Mouse (Mus musculus): ENCODE measurements around the gene Oxnad1. TPM values are rescaled to one million over a fixed set of nuclear protein-coding genes. Genes with fewer than 3 reads are reported as not detected.
"Not testable (repeated sequence)": the region's sequence is repeated elsewhere in the genome, so short reads cannot be mapped to it uniquely, and the experiment has no call there.

The Oxnad1 gene
- polyA plus RNA-seq, 1 experiment from 2014 or later, result 20.9 TPM

DNA sequence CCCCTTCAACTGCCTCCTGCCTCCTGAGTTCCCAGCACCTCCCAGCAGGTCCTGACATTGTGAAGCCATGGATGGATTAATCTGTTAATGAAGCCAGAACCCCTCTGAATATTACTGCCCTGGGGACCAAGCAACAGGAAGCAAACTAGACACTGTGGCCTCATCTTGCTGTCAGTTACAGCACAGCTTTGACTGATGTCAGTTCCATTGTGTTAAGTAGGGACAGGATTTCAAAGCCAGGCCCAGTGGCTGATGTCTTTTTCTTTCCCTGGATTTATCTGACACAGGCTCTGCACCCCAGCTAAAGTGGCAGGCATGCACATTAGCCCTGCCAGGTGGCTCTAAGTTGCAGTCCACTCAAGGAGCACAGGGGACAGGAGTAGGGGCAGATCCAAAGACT, 12.4 kb upstream of the Oxnad1 start:
- H3K27me3 ChIP-seq, result no peaks in the 10 kb centered on the region
- ATAC-seq (ENCODE audit: borderline replicate concordance, extremely low read depth, low FRiP score, low TSS enrichment), result no peak

DNA sequence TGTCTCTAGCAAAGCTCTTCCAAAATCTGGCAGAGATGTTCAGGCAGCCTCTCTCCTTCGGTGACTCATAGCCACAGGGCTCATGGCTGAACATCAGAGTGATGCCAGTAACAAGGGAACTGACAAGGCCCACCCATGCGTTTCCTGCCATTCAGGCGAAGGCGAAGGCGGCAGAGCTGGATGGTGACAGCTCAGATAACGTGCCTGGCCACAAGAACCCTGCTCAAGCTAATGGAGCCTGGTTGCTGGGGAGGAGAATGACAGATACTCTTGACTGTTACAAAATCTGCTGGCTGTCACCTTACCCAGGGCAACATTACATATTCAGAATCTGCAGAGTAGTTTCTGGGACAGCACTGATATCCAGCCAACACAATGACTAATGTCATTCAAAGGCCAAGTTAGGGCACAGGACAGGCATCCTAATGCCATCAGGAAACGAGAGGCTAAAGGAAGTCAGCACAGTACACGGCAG, 11.9 kb upstream of the Oxnad1 start:
- Histone ChIP-seq H3K4me3 (no peak overlapping the region), H3K4me1 (peaks cover 8% of the 10 kb centered on the region; the same call in 1 of the 2 replicates), H3K27me3 (no peaks in the 10 kb centered on the region), H3K4me2 (no peak overlapping the region), H3K27ac (peak overlapping the region; percentile 27; the same call in 1 of the 2 replicates), H3K9me3 (no peaks in the 10 kb centered on the region), H3K9ac (no peak overlapping the region), H3K36me3 (no peaks in the 10 kb centered on the region)
- ATAC-seq (ENCODE audit: borderline replicate concordance, extremely low read depth, low FRiP score, low TSS enrichment), result 0 out of 2 replicates have a peak, but pooled peaks have one; percentile 8
- WGBS, result 35% methylated on average over 8 of the region's 8 CpGs

More for the DNA sequence above, 12.4 kb upstream of the Oxnad1 start:
- Histone ChIP-seq H3K27ac (peak overlapping the region; percentile 27; the same call in 1 of the 2 replicates), H3K36me3 (no peaks in the 10 kb centered on the region), H3K4me3 (no peak overlapping the region), H3K9ac (no peak overlapping the region), H3K4me2 (no peak overlapping the region), H3K9me3 (no peaks in the 10 kb centered on the region), H3K4me1 (peaks cover 8% of the 10 kb centered on the region; the same call in 1 of the 2 replicates)

GRCm38 (mm10) chr14:32073901-32074300, 11.3 kb upstream of the Oxnad1 start:
- no peak overlapping the region for H3K4me3 ChIP-seq
- no peak overlapping the region for H3K27ac ChIP-seq
- H3K9ac ChIP-seq, result no peak overlapping the region
- H3K9me3 ChIP-seq, result no peaks in the 10 kb centered on the region
- no peaks in the 10 kb centered on the region for H3K27me3 ChIP-seq
- no peak overlapping the region for H3K4me2 ChIP-seq
- 60% methylated on average over 7 of the region's 7 CpGs for WGBS
- H3K36me3 ChIP-seq, result no peaks in the 10 kb centered on the region
- peaks cover 8% of the 10 kb centered on the region; the same call in 1 of the 2 replicates for H3K4me1 ChIP-seq
- ATAC-seq (ENCODE audit: borderline replicate concordance, extremely low read depth, low FRiP score, low TSS enrichment), result no peak

DNA sequence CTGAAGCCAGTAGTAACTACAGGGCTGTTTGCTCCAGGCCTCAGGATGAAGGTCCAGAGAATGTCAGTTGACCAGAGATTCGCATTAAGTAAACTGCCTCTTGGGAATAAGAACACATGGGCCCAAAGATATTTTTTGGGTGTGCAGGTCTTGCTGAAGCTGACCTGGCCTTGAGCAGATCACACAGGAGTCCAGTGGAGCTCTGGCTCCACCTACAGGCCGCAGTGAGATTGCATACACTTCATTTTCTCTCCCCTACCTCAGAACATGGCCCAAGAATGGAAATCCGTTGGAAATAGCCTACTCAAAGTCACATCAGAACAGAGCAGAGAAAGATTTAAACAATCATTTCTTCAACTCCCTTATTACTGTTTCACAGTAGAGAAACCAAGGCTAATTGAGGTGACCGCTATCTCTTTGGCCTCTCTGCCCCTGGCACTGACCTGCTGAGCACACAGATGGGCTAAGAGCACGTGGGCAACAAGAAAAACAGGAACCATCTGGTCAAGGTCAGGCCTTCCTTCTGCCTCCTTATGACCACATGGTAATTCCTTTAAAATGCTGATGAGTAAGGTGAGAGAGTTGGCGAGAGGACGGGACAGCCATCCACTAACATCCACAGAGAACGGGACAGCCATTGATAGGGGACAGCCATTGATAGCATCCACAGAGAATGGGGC, 8.1 kb upstream of the Oxnad1 start:
- Histone ChIP-seq H3K4me2 (no peak overlapping the region), H3K9me3 (no peaks in the 10 kb centered on the region), H3K27ac (no peak overlapping the region), H3K36me3 (peaks cover 15% of the 10 kb centered on the region), H3K9ac (no peak overlapping the region), H3K4me1 (peaks cover 8% of the 10 kb centered on the region; the same call in 1 of the 2 replicates), H3K27me3 (no peaks in the 10 kb centered on the region), H3K4me3 (no peak overlapping the region)
- no peak for ATAC-seq (ENCODE audit: borderline replicate concordance, extremely low read depth, low FRiP score, low TSS enrichment)
- WGBS, result 44% methylated on average over 8 of the region's 8 CpGs

GRCm38 (mm10) chr14:32081026-32081425, 4.1 kb upstream of the Oxnad1 start:
- H3K9me3 ChIP-seq, result no peaks in the 10 kb centered on the region
- H3K4me2 ChIP-seq, result no peak overlapping the region
- peaks cover 24% of the 10 kb centered on the region for H3K36me3 ChIP-seq
- 84% methylated on average over 10 of the region's 10 CpGs for WGBS
- no peak overlapping the region for H3K4me3 ChIP-seq
- H3K4me1 ChIP-seq, result peaks cover 4% of the 10 kb centered on the region; the same call in 1 of the 2 replicates
- ATAC-seq (ENCODE audit: borderline replicate concordance, extremely low read depth, low FRiP score, low TSS enrichment), result no peak
- no peak overlapping the region for H3K9ac ChIP-seq
- no peak overlapping the region for H3K27ac ChIP-seq
- no peaks in the 10 kb centered on the region for H3K27me3 ChIP-seq

DNA sequence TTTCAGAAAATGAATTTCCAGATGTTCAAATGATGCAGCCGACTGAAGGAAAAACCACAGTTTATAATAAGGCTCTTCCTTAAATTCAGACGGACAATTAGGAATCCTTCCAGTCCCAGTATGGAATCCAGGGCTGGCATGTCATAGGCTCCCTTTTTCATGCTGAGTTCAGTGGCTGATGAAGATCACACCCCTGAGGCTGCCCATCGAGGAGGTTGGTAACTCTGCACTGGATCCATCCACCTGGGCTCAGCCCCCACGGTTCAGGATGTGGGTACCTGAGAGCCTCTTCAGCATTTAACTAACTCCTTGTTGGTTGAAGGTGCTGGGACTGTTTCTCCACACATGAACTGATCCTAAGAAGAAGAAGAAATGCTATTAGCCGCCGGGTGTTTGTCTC, 2.3 kb upstream of the Oxnad1 start:
- Histone ChIP-seq H3K4me2 (no peak overlapping the region), H3K9me3 (no peaks in the 10 kb centered on the region), H3K9ac (no peak overlapping the region), H3K36me3 (peaks cover 24% of the 10 kb centered on the region), H3K4me1 (peaks cover 8% of the 10 kb centered on the region), H3K27ac (no peak overlapping the region), H3K4me3 (no peak overlapping the region), H3K27me3 (no peaks in the 10 kb centered on the region)
- ATAC-seq (ENCODE audit: borderline replicate concordance, extremely low read depth, low FRiP score, low TSS enrichment), result no peak
- 86% methylated on average over 6 of the region's 6 CpGs for WGBS

- peaks cover 8% of the 10 kb centered on the region for H3K4me1 ChIP-seq
- 89% methylated on average over 2 of the region's 2 CpGs for WGBS
Observed at GRCm38 (mm10) chr14:32083466-32083865, 1.7 kb upstream of the Oxnad1 start.

GRCm38 (mm10) chr14:32085486-32086201, 470 bp downstream of the Oxnad1 start, which contains the start of gene Dph3:
Gene Dph3 (minus strand): TSS chr14:32085729.
- H3K9ac ChIP-seq, result peak within 1 kb of the TSS; percentile 72
- H3K9me3 ChIP-seq, result no peaks in the 10 kb centered on the region
- peak; percentile 97 for ATAC-seq (ENCODE audit: borderline replicate concordance, extremely low read depth, low FRiP score, low TSS enrichment)
- WGBS, result 0% methylated on average over 43 of the region's 43 CpGs
- no peaks in the 10 kb centered on the region for H3K27me3 ChIP-seq
- peak within 1 kb of the TSS; percentile 68 for H3K4me3 ChIP-seq
- peaks cover 22% of the 10 kb centered on the region for H3K36me3 ChIP-seq
- peaks cover 8% of the 10 kb centered on the region for H3K4me1 ChIP-seq
- peak within 1 kb of the TSS; percentile 87 for H3K27ac ChIP-seq
- H3K4me2 ChIP-seq, result peak within 1 kb of the TSS; percentile 71

More at GRCm38 (mm10) chr14:32083466-32083865, 1.7 kb upstream of the Oxnad1 start:
- H3K9ac ChIP-seq, result no peak overlapping the region
- peaks cover 24% of the 10 kb centered on the region for H3K36me3 ChIP-seq
- no peaks in the 10 kb centered on the region for H3K9me3 ChIP-seq
- no peaks in the 10 kb centered on the region for H3K27me3 ChIP-seq
- no peak overlapping the region for H3K4me3 ChIP-seq
- no peak overlapping the region for H3K27ac ChIP-seq
- H3K4me2 ChIP-seq, result no peak overlapping the region
- ATAC-seq (ENCODE audit: borderline replicate concordance, extremely low read depth, low FRiP score, low TSS enrichment), result no peak

- Histone ChIP-seq H3K4me2 (peak overlapping the region; percentile 71), H3K36me3 (peaks cover 16% of the 10 kb centered on the region), H3K4me3 (peak overlapping the region; percentile 68), H3K4me1 (peaks cover 8% of the 10 kb centered on the region), H3K27ac (peak overlapping the region; percentile 87), H3K9me3 (no peaks in the 10 kb centered on the region), H3K27me3 (no peaks in the 10 kb centered on the region), H3K9ac (peak overlapping the region; percentile 72)
- no peak for ATAC-seq (ENCODE audit: borderline replicate concordance, extremely low read depth, low FRiP score, low TSS enrichment)
- WGBS, result 8% methylated on average over 8 of the region's 8 CpGs
Observed at GRCm38 (mm10) chr14:32086226-32086625, 1.1 kb downstream of the Oxnad1 start.

DNA sequence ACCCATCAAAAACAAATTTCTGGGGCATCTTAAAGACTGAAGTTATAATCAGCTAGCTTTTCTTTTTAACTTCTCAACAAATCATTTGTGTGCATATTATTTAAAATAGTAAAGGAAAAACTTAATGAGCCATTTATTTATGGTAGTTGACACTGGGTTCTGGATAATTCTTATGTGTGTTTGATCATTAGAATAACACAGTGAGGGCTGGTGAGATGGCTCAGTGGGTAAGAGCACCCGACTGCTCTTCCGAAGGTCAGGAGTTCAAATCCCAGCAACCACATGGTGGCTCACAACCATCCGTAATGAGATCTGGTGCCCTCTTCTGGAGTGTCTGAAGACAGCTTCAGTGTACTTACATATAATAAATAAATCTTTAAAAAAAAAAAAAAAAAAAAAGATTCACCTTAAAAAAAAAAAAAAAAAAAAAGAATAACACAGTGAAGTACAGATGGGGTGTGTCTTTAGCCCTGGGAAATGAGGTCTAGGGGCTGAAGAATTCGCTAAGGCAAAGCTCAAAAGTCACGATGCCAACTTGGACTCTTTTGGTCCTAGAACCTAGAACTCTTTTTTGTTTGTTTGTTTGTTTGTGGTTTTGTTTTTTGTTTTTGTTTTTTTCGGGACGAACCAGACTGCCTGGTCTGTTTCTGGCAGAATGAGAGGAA, 2.5 kb downstream of the Oxnad1 start:
- H3K36me3 ChIP-seq; H3K9ac ChIP-seq; H3K4me2 ChIP-seq; H3K9me3 ChIP-seq; H3K27ac ChIP-seq; H3K4me3 ChIP-seq; H3K27me3 ChIP-seq; H3K4me1 ChIP-seq; ATAC-seq (ENCODE audit: borderline replicate concordance, extremely low read depth, low FRiP score, low TSS enrichment): not testable (repeated sequence)
- 88% methylated on average over 7 of the region's 7 CpGs for WGBS

GRCm38 (mm10) chr14:32091124-32091523, 6.0 kb downstream of the Oxnad1 start:
- Histone ChIP-seq H3K4me3 (no peak overlapping the region), H3K9me3 (no peaks in the 10 kb centered on the region), H3K27ac (no peak overlapping the region), H3K27me3 (no peaks in the 10 kb centered on the region), H3K4me2 (no peak overlapping the region), H3K36me3 (peaks cover 22% of the 10 kb centered on the region), H3K4me1 (peaks cover 4% of the 10 kb centered on the region; the same call in 1 of the 2 replicates), H3K9ac (no peak overlapping the region)
- 50% methylated on average over 4 of the region's 4 CpGs for WGBS
- no peak for ATAC-seq (ENCODE audit: borderline replicate concordance, extremely low read depth, low FRiP score, low TSS enrichment)

Data from lung, embryonic 15.5 days (tissue).